Mouse (Mus musculus): ENCODE data around the gene Ralbp1.

Ralbp1 gene

GRCm38 (mm10) chr17:65854006-65854405, 31.6 kb downstream of the Ralbp1 start:
- Histone ChIP-seq H3K4me1 (replicated peaks; ENCODE audit: low read depth, low read length) (peaks cover 39% of the 10 kb centered on the region), H3K27me3 (ENCODE audit: insufficient read depth, low read length) (no peaks in the 10 kb centered on the region), H3K4me3 (replicated peaks; ENCODE audit: low read length) (no peak overlapping the region), H3K9me3 (ENCODE audit: low read length) (peaks cover 34% of the 10 kb centered on the region), H3K36me3 (ENCODE audit: insufficient read depth, low read length) (peaks cover 99% of the 10 kb centered on the region)
- TF ChIP-seq NANOG (IDR thresholded peaks at IDR 0.05; ENCODE audit: borderline replicate concordance, low read length) (no peak), CTCF (conservative IDR thresholded peaks at IDR 0.05; ENCODE audit: low read length) (no peak), POU5F1 (IDR thresholded peaks at IDR 0.05; ENCODE audit: borderline replicate concordance, low read length) (no peak)

GRCm38 (mm10) chr17:65853326-65853725, 32.3 kb downstream of the Ralbp1 start:
- Histone ChIP-seq H3K9me3 (ENCODE audit: low read length) (peaks cover 34% of the 10 kb centered on the region), H3K4me3 (replicated peaks; ENCODE audit: low read length) (no peak overlapping the region), H3K27me3 (ENCODE audit: insufficient read depth, low read length) (no peaks in the 10 kb centered on the region), H3K36me3 (ENCODE audit: insufficient read depth, low read length) (peaks cover 100% of the 10 kb centered on the region), H3K4me1 (replicated peaks; ENCODE audit: low read depth, low read length) (peaks cover 39% of the 10 kb centered on the region)
- TF ChIP-seq CTCF (conservative IDR thresholded peaks at IDR 0.05; ENCODE audit: low read length) (no peak), NANOG (IDR thresholded peaks at IDR 0.05; ENCODE audit: borderline replicate concordance, low read length) (no peak), POU5F1 (IDR thresholded peaks at IDR 0.05; ENCODE audit: borderline replicate concordance, low read length) (no peak)

GRCm38 (mm10) chr17:65851749-65852148, 33.8 kb downstream of the Ralbp1 start:
- H3K36me3 ChIP-seq (ENCODE audit: insufficient read depth, low read length), result peaks cover 96% of the 10 kb centered on the region
- H3K9me3 ChIP-seq (ENCODE audit: low read length), result peaks cover 21% of the 10 kb centered on the region
- H3K4me1 ChIP-seq (replicated peaks; ENCODE audit: low read depth, low read length), result peaks cover 39% of the 10 kb centered on the region
- no peak for TF ChIP-seq NANOG (IDR thresholded peaks at IDR 0.05; ENCODE audit: borderline replicate concordance, low read length)
- TF ChIP-seq CTCF (conservative IDR thresholded peaks at IDR 0.05; ENCODE audit: low read length), result peak; percentile 31
- TF ChIP-seq POU5F1 (IDR thresholded peaks at IDR 0.05; ENCODE audit: borderline replicate concordance, low read length), result no peak
- H3K27me3 ChIP-seq (ENCODE audit: insufficient read depth, low read length), result no peaks in the 10 kb centered on the region
- H3K4me3 ChIP-seq (replicated peaks; ENCODE audit: low read length), result no peak overlapping the region

- Histone ChIP-seq H3K36me3 (ENCODE audit: insufficient read depth, low read length) (peaks cover 96% of the 10 kb centered on the region), H3K27me3 (ENCODE audit: insufficient read depth, low read length) (no peaks in the 10 kb centered on the region), H3K4me1 (replicated peaks; ENCODE audit: low read depth, low read length) (peaks cover 39% of the 10 kb centered on the region), H3K4me3 (replicated peaks; ENCODE audit: low read length) (no peak overlapping the region), H3K9me3 (ENCODE audit: low read length) (peaks cover 8% of the 10 kb centered on the region)
- TF ChIP-seq CTCF (conservative IDR thresholded peaks at IDR 0.05; ENCODE audit: low read length), result no peak
- no peak for TF ChIP-seq NANOG (IDR thresholded peaks at IDR 0.05; ENCODE audit: borderline replicate concordance, low read length)
- TF ChIP-seq POU5F1 (IDR thresholded peaks at IDR 0.05; ENCODE audit: borderline replicate concordance, low read length), result no peak
Observed at GRCm38 (mm10) chr17:65850487-65850886, 35.1 kb downstream of the Ralbp1 start.

- Histone ChIP-seq H3K9me3 (ENCODE audit: low read length) (no peaks in the 10 kb centered on the region), H3K4me3 (replicated peaks; ENCODE audit: low read length) (no peak overlapping the region), H3K4me1 (replicated peaks; ENCODE audit: low read depth, low read length) (peaks cover 47% of the 10 kb centered on the region), H3K36me3 (ENCODE audit: insufficient read depth, low read length) (peaks cover 96% of the 10 kb centered on the region), H3K27me3 (ENCODE audit: insufficient read depth, low read length) (no peaks in the 10 kb centered on the region)
- TF ChIP-seq NANOG (IDR thresholded peaks at IDR 0.05; ENCODE audit: borderline replicate concordance, low read length), result no peak
- no peak for TF ChIP-seq POU5F1 (IDR thresholded peaks at IDR 0.05; ENCODE audit: borderline replicate concordance, low read length)
- TF ChIP-seq CTCF (conservative IDR thresholded peaks at IDR 0.05; ENCODE audit: low read length), result no peak
Observed at GRCm38 (mm10) chr17:65847694-65848449, 37.7 kb downstream of the Ralbp1 start.

- no peak for TF ChIP-seq NANOG (IDR thresholded peaks at IDR 0.05; ENCODE audit: borderline replicate concordance, low read length)
- TF ChIP-seq CTCF (conservative IDR thresholded peaks at IDR 0.05; ENCODE audit: low read length), result no peak
- no peak for TF ChIP-seq POU5F1 (IDR thresholded peaks at IDR 0.05; ENCODE audit: borderline replicate concordance, low read length)
- Histone ChIP-seq H3K9me3 (ENCODE audit: low read length) (no peaks in the 10 kb centered on the region), H3K36me3 (ENCODE audit: insufficient read depth, low read length) (peaks cover 96% of the 10 kb centered on the region), H3K27me3 (ENCODE audit: insufficient read depth, low read length) (no peaks in the 10 kb centered on the region), H3K4me3 (replicated peaks; ENCODE audit: low read length) (no peak overlapping the region), H3K4me1 (replicated peaks; ENCODE audit: low read depth, low read length) (peaks cover 42% of the 10 kb centered on the region)
Observed at GRCm38 (mm10) chr17:65845423-65845822, 40.2 kb downstream of the Ralbp1 start.

GRCm38 (mm10) chr17:65842669-65843381, 42.8 kb downstream of the Ralbp1 start:
- Histone ChIP-seq H3K4me1 (replicated peaks; ENCODE audit: low read depth, low read length) (peaks cover 43% of the 10 kb centered on the region), H3K9me3 (ENCODE audit: low read length) (no peaks in the 10 kb centered on the region), H3K27me3 (ENCODE audit: insufficient read depth, low read length) (no peaks in the 10 kb centered on the region), H3K4me3 (replicated peaks; ENCODE audit: low read length) (no peak overlapping the region), H3K36me3 (ENCODE audit: insufficient read depth, low read length) (peaks cover 96% of the 10 kb centered on the region)
- TF ChIP-seq POU5F1 (IDR thresholded peaks at IDR 0.05; ENCODE audit: borderline replicate concordance, low read length) (no peak), NANOG (IDR thresholded peaks at IDR 0.05; ENCODE audit: borderline replicate concordance, low read length) (no peak), CTCF (conservative IDR thresholded peaks at IDR 0.05; ENCODE audit: low read length) (no peak)

GRCm38 (mm10) chr17:65839541-65840256, 45.9 kb downstream of the Ralbp1 start:
- no peaks in the 10 kb centered on the region for H3K9me3 ChIP-seq (ENCODE audit: low read length)
- TF ChIP-seq NANOG (IDR thresholded peaks at IDR 0.05; ENCODE audit: borderline replicate concordance, low read length) (no peak), POU5F1 (IDR thresholded peaks at IDR 0.05; ENCODE audit: borderline replicate concordance, low read length) (no peak), CTCF (conservative IDR thresholded peaks at IDR 0.05; ENCODE audit: low read length) (no peak)
- H3K4me1 ChIP-seq (replicated peaks; ENCODE audit: low read depth, low read length), result peaks cover 50% of the 10 kb centered on the region
- peaks cover 100% of the 10 kb centered on the region for H3K36me3 ChIP-seq (ENCODE audit: insufficient read depth, low read length)
- H3K27me3 ChIP-seq (ENCODE audit: insufficient read depth, low read length), result no peaks in the 10 kb centered on the region
- no peak overlapping the region for H3K4me3 ChIP-seq (replicated peaks; ENCODE audit: low read length)
